Mouse (Mus musculus) ES-CJ7 (cell line): ENCODE measurements at regions not wholly inside any gene's neighbourhood (a gene's known extent, or its start where the extent isn't known, plus 50 kb on each side); places are given as distances from the start of the nearest gene placed in this dataset.

ENCODE experiments used
- DNase-seq: peaks from one replicate; pipeline ENCODE4 v3.0.0; 2011; ENCODE audit warnings: low read depth, low spot score

- peak; percentile 71 for DNase-seq
These were observed 840.7 kb downstream of the Gm6685 start for GRCm38 (mm10) chr11:27498981-27499380.

- DNase-seq, result peak; percentile 9
These were observed 855.1 kb upstream of the Vrk2 start for GRCm38 (mm10) chr11:27448866-27449265.

DNA sequence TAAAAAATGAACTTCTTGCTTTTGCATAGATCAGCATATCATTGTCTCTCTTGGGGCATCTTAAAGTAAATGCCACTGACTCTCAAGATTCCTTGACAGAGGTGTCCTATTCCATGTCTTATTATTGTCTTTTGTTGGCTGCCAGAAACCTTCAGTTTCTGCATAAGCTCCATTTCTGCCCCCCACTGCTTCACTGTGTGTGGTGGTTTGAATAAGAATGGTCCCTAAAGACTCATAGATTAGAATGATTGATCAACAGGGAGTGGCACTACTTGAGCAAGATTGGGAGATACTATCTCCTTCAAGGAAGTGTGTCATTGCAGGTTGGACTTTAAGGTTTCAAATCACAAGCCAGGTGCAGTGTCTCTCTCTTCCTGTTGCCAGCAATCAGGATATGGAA lies 818.7 kb upstream of the Vrk2 start:
- peak; percentile 76 for DNase-seq
